Mouse (Mus musculus) bone marrow, adult 2 months (tissue): Measurements from ENCODE around the gene Dusp16.

Experiments
- CTCF ChIP-seq: fragments of 200-500 bp; IDR thresholded peaks from 2 replicates; pipeline ENCODE4 v1.5.1; 2011; ENCODE audit warnings: low read length, control low read depth; ENCODE audit not compliant: control insufficient read depth, insufficient read depth
- POLR2A ChIP-seq: fragments of 200-500 bp; IDR thresholded peaks from 2 replicates; pipeline ENCODE4 v1.6.1; 2011; ENCODE audit warnings: low read depth, mild to moderate bottlenecking, control low read depth, low read length, borderline replicate concordance; ENCODE audit not compliant: control insufficient read depth

- TF ChIP-seq POLR2A (no peak), CTCF (no peak)
Measured at GRCm38 (mm10) chr6:134718668-134719065, 73.8 kb downstream of the Dusp16 start.
